Mouse (Mus musculus) lung, adult 2 months (tissue): ENCODE data around the gene Arhgap24.

ENCODE experiments used
- CTCF ChIP-seq: fragments of 200-500 bp; IDR thresholded peaks from 2 replicates; pipeline ENCODE4 v1.5.1; 2011; ENCODE audit warnings: mild to moderate bottlenecking, low read length, control low read depth; ENCODE audit not compliant: insufficient read depth
- POLR2A ChIP-seq: fragments of 200-500 bp; IDR thresholded peaks from 2 replicates; pipeline ENCODE4 v1.6.1; 2011; ENCODE audit warnings: low read depth, mild to moderate bottlenecking, control low read depth, low read length, borderline replicate concordance; ENCODE audit errors: extremely low read depth

GRCm38 (mm10) chr5:102470284-102470683 lies 10.9 kb upstream of the Arhgap24 start:
- no peak for TF ChIP-seq CTCF
- TF ChIP-seq POLR2A: no peak
